Mouse (Mus musculus): ENCODE results near the gene Gm14685.
"Not testable (repeated sequence)": the region's sequence is repeated elsewhere in the genome, so short reads cannot be mapped to it uniquely, and the experiment has no call there.

The Gm14685 gene

GRCm38 (mm10) chrX:73116747-73117146, at the start of gene Gm14685:
Gene Gm14685 (plus strand): TSS chrX:73117047.
- DNase-seq (ENCODE audit: low spot score) = not testable (repeated sequence)

GRCm38 (mm10) chrX:73082267-73083055, 34.4 kb upstream of the Gm14685 start, which contains the start of gene Xlr4a:
Gene Xlr4a (minus strand): TSS chrX:73082478.
- not testable (repeated sequence) for DNase-seq (ENCODE audit: low spot score)

GRCm38 (mm10) chrX:73096941-73097508, 19.8 kb upstream of the Gm14685 start, which contains the start of gene Xlr3a:
Gene Xlr3a (minus strand): TSS chrX:73097095.
- not testable (repeated sequence) for DNase-seq (ENCODE audit: low spot score)

DNA sequence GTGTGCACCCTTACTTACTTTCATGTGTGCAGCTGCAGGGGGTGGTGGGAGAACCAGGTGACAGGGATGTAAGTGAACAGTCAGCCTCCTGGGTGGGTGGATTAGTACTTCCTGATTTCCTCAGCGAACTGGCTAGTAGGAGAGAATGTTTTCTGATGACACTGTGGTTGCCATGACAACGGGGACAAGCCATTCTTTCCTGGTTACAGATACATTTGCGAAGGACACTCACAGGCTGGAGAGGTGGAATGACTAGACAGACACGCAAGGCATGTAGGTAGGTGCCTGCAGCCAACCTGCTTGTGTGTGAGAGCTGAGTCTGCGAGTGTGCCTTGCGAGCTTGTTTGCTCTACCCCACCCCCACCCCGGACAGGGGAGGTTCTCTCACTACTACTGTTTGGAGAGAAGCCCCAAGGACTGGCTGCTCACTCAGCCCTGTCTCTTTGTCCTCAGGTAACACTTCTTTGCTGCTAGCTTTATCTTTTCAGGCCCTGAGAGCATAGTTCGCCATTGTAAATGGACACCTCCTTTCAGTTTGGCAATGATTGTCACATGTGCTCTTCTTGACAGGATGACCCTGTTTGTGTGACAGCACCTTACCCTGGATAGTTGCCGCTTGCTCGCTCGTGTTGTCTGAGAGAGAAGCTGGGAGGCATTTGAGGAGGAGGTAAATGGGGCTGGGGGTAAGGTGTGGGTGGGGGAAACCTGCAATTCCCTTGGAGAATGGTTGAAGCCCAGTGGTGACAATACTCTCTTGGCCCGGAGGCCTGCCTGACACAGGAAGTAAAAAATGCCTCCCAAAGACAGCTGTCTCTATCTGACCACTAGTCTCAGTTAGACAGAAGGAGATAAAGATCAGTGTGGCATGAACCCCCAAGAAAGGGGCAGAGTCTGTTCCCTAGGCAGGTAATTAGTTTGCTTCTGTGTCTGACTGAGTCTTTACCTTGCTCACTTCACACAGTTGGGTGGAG, 6.3 kb downstream of the Gm14685 start:
- not testable (repeated sequence) for DNase-seq (ENCODE audit: low spot score)

GRCm38 (mm10) chrX:73143218-73143618, 26.4 kb downstream of the Gm14685 start:
- DNase-seq (ENCODE audit: low spot score) = not testable (repeated sequence)

- DNase-seq (ENCODE audit: low spot score) = not testable (repeated sequence)
Measured at GRCm38 (mm10) chrX:73148496-73148895, 31.6 kb downstream of the Gm14685 start, which contains the start of gene Xlr5b. Gene Xlr5b (plus strand): TSS chrX:73148796.

GRCm38 (mm10) chrX:73149350-73149749, 32.5 kb downstream of the Gm14685 start, which contains the start of gene DXBay18:
Gene DXBay18 (minus strand): TSS chrX:73149450.
- not testable (repeated sequence) for DNase-seq (ENCODE audit: low spot score)

DNA sequence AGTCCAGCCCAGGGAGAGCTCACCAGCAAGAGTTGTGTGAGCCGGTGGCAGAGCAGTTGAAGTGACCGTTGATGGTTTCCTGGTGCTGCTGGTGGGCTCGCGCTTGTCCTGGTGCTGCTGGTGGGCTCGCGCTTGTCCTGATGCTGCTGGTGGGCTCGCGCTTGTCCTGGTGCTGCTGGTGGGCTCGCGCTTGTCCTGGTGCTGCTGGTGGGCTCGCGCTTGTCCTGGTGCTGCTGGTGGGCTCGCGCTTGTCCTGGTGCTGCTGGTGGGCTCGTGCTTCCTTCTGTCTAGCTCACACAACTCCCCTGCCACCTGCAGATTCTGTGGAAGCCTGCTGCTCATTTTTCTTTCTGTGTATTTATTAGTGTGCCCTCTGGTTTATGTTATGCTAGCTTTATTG, 60.0 kb downstream of the Gm14685 start, which contains the start of gene Spin2d:
Gene Spin2d, minus strand, starts transcription at position 101 of the 400 bp plus-strand sequence.
- not testable (repeated sequence) for DNase-seq (ENCODE audit: low spot score)
